Mouse (Mus musculus) T-helper 2 cell (primary cell): Measurements from ENCODE around the gene St3gal4.

ENCODE experiments used
- in situ Hi-C: fragments of 300-600 bp; cut with MboI, MseI; formaldehyde crosslinking; loops from one replicate; pipeline ENCODE4 v1.15.1; 2025; ENCODE audit warnings: high pct_unique_total_duplicates

St3gal4 gene

GRCm38 (mm10) chr9:35107396-35107795 lies 11.7 kb downstream of the St3gal4 start:
- in situ Hi-C loops, result no loop called here

GRCm38 (mm10) chr9:35105884-35106880 lies 12.9 kb downstream of the St3gal4 start:
- in situ Hi-C loops, result no loop called here

- in situ Hi-C loops, result no loop called here
These were observed 13.6 kb downstream of the St3gal4 start for GRCm38 (mm10) chr9:35105438-35105837.

GRCm38 (mm10) chr9:35104711-35105110 lies 14.4 kb downstream of the St3gal4 start:
- in situ Hi-C loops, result no loop called here

- in situ Hi-C loops, result no loop called here
These were observed 20.3 kb downstream of the St3gal4 start for GRCm38 (mm10) chr9:35098762-35099161.

- in situ Hi-C loops, result no loop called here
These were observed 21.2 kb downstream of the St3gal4 start for GRCm38 (mm10) chr9:35097901-35098300.

- in situ Hi-C loops, result no loop called here
These were observed 23.3 kb downstream of the St3gal4 start for GRCm38 (mm10) chr9:35095726-35096125.

GRCm38 (mm10) chr9:35093350-35093749 lies 25.7 kb downstream of the St3gal4 start:
- in situ Hi-C loops, result no loop called here

DNA sequence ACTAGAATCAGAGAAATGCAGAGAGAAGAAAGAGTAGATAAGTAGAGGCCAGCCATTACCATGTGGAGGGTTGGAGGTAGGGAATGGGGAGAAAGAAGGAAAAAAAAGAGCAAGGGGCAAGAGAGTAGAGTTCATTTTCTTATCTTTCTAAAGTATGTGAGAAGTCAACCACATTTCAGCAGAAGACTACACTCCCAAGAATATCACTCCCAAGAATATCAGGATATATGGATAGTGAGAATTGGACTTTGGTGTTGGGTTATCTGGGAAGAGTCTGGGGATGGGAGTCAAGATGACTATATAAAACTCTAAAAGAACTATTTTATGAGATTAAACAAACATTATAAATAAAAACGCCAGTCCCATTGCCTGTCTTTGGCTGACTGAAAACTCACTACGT lies 26.2 kb downstream of the St3gal4 start:
- in situ Hi-C loops, result no loop called here

- in situ Hi-C loops, result no loop called here
These were observed 57.6 kb downstream of the St3gal4 start for GRCm38 (mm10) chr9:35061446-35061845.

- in situ Hi-C loops, result no loop called here
These were observed 59.2 kb downstream of the St3gal4 start for GRCm38 (mm10) chr9:35059881-35060280.

- in situ Hi-C loops, result no loop called here
These were observed 60.3 kb downstream of the St3gal4 start for GRCm38 (mm10) chr9:35058596-35059354.

DNA sequence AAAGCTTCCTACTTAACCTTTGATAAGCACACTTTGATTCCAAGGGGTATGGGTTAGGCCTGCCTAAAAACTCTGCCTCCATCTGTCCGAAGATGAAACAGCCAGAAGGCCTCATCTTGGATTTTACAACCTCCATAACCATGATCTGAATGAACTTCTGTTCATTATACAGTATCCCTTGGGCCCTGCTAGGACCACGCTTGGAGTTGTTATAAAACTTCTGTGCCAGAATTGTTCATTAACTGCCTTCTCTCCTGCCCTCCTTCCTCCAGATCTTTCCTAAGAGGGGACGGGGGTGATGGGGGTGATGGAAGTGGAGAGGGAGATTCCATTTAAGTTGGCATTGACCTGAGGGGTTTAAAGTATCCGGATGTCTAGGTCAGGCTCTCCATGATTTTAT lies 60.9 kb downstream of the St3gal4 start:
- in situ Hi-C loops, result no loop called here

- in situ Hi-C loops, result no loop called here
These were observed 61.4 kb downstream of the St3gal4 start for GRCm38 (mm10) chr9:35057631-35058030.

DNA sequence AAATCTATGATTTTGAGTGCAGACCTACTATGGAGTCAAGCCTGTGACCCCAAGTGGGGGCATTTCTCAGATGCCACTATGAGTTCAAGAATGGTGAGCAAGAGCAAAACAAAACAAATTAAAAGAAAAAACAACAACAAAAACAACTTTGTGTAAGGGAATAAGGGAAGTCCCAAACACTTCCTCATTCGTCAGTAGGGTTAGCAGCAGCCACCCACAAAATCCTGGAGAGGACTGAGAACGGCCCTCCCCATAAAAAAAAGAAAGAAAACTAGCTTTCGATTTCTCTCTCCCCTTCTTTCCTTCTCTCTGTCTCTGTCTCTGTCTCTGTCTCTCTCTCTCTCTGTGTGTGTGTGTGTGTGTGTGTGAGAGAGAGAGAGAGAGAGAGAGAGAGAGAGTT lies 62.5 kb downstream of the St3gal4 start:
- in situ Hi-C loops, result no loop called here

DNA sequence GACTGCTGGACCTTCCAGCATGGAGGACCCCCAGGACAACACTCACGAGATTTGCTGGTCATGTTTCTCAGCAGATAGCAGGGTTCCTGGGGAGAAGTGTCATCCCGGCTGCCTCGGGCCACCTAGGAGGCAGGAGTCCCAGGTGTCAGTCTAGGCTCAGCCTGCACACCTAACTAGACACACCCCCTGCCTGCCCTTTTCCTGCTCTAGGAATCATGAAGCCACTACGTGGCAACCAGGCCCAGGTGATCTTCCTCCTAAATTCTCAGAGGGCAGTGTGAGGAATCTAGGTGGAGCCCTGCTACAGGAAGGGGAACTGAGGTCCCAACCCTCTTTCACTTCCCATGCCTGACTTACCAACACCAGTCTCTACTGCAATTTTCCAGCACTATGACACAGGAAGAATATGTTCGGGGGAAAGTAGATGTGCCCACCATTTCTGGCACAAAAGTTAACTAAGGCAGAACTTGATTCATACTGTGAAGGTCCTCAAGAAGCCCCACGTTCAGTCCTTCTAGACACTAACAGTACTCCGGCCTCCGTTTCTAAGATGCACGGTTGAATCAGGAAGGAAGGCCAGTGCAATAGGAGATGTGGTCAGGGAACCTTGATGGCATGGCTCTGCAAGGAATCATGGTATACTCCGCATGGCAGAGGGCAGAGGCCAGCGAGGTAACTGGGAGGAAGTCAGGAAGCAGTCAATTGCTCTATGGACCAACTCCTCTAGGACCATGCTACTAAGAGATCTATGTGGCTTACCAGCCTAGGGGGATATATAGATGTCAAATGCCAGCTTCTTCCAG lies 63.3 kb downstream of the St3gal4 start:
- in situ Hi-C loops, result no loop called here

GRCm38 (mm10) chr9:35053669-35054068 lies 65.4 kb downstream of the St3gal4 start:
- in situ Hi-C loops, result no loop called here

DNA sequence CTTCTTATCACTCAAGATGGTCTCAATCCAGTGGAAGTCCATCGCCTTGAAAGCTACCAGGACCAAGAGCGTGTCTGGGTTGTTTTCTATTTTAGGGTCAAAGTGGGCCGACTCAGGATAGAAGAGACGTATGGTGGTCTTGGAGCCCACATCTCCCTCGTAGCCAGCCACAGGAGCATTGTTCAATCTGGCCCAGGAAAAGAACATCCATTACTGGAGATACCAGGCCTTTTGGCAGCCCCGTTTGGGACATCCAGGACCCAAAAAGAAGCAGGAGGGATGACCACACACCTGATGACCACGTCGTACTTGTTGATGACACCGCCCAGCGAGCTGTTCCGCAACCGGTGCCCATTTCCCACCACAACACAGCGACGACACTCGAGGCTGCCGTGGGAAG lies 66.0 kb downstream of the St3gal4 start:
- in situ Hi-C loops, result no loop called here

- in situ Hi-C loops, result no loop called here
These were observed 66.4 kb downstream of the St3gal4 start for GRCm38 (mm10) chr9:35052671-35053070.

GRCm38 (mm10) chr9:35051666-35052065 lies 67.4 kb downstream of the St3gal4 start:
- in situ Hi-C loops, result no loop called here

DNA sequence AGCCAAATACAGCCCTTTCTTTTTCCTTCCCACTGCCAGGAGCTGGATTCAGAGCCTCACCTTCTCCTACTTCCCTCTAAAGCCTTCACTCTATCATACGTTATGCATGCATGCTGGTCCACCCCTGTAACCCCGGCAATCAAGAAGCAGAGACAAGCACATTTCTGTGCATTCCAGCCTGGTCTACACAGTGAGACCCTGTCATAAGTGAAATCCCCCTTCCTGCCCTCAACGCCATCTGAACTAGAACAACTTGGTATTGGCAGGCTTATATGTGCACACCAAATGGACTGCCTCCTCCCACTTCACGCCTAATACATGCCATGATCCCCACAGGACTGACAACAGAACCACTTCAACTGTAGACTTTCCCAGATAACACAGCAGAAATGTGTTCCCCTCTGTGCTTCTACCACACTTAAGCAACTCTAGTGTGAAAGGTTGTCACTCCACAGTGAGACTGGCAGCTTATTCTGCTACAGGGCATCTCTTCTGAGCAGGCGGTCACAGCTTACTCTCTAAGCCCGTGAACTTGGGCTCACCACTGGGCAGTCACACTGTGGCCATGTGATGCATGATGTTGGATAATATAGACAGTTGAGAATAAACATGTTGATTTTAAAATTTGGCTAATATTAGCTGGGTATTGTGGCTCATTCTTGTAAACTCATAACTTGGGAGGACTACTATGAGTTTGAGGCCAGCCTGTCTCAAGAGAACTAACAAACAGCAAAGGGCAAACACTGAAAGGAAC lies 68.2 kb downstream of the St3gal4 start:
- in situ Hi-C loops, result no loop called here
